Mouse (Mus musculus) adrenal gland, postnatal 4 days (tissue): ENCODE data around the gene Slc7a15. TPM values are rescaled to one million over a fixed set of nuclear protein-coding genes. Genes with fewer than 3 reads are reported as not detected.
"Not testable (repeated sequence)": the region's sequence is repeated elsewhere in the genome, so short reads cannot be mapped to it uniquely, and the experiment has no call there.

Experiments used
- DNase-seq, 2 experiments: peaks; one replicate each; pipeline ENCODE4 v3.0.0; 2021 to 2022; ENCODE audit warnings: low spot score in 2 of 2, mixed read lengths in 2 of 2
- long read RNA-seq, 2 experiments: library from polyadenylated mRNA; stranded (forward); transcript quantifications; one replicate each; pipeline ENCODE4 v2.0.0; 2021
- total RNA-seq, 2 experiments: library from RNA; stranded (reverse); gene quantifications; 2 replicates each; pipeline ENCODE4 v1.2.3; 2021

Gene Slc7a15
- not detected for total RNA-seq
- long read RNA-seq, experiment 1: 0 reads
- long read RNA-seq, experiment 2, partial matches to known transcripts: 0 of 1 reads
- long read RNA-seq, experiment 2, other reads (novel, unspliced or antisense): 1 of 1 reads

DNA sequence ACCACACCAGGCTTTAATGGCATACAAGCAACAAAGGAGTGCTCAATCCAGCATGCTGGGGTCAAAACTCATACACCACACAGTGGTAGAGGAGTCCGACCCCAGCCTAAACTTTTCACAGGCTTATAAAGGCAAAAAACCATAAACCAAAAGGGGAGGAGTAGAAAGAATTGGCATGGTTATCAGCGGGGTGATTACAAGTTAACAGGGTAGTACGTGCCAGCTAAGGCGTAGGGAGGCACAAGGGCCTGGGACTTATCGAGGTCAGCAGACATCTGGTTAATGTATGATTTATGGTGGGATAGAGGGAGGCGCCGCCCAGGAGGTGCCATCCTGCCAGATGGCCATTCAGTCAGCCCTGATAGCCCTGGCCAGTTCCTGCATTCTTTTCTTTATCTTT is at the start of gene Slc7a15:
Slc7a15 (minus strand) TSS at position 101 of the 400 bp plus-strand sequence.
- not testable (repeated sequence) for DNase-seq

DNA sequence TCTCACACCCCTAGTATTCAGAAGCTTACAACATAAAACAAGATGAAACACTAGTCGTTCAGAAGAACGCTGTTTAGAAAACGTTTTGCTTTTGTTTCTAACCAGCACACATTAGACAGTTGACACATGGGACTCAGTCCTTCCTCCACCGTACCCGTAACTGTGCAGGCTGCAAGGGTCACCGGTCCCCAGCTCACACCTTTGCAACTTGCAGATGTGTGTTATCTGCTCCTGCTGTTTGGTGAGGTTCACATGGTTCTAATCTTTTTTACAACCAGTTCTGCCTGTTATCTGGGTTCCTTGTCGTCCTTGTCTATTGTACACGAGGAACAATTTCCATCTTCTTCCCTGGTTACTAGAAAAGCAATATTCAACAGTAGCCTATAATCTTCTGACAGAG is 49.3 kb upstream of the Slc7a15 start:
- not testable (repeated sequence) for DNase-seq

DNA sequence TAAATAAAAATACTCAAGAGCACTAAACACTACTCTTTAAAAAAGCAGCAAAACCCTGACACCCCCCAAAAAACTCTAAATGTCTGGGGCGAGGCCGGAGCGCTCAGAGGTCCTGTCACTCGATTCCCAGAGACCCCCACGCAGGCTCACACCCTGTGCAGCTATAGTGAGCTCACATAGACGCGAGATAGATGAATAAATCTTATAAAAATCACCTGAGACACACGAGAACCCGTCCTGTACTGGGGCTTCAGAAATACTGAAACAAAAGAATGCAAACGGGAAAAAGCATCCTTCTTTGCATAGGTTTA is 42.5 kb upstream of the Slc7a15 start:
- no peak for DNase-seq

DNA sequence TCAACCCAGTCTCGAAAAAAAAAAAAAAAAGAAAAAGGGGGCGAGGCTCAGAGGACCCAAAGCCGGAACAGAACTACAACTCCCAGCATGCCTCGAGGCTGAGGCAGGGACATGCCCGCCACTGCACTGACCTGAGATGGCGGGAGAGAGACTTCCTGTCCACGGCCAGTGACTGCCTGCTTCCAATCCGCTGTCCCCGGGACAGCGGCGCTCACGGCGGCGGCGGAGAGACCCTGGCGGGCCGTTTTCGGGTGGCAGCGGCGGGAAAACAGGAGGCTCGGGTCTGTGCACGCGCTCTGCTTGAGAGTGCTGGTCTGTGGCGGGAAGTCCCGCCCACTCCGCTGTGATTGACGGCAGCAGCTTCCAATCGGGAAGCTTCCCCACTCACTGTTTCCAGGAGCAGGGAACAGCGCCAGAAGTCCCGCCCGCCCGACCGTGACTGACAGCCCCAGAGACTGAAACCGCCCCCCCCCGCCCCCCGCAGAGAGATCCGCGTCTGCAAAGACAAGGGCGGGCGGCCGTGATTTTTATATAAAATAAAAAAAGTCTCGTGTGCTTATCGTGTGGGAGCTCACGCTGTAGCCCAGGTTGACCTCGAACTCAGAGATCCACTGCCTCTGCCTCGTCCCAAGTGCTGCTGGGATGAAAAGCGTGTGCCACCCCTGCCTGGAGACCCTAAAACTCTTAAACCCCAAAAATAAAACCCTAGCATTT is 42.0 kb upstream of the Slc7a15 start:
- peak; percentile 94 to 95 for DNase-seq

DNA sequence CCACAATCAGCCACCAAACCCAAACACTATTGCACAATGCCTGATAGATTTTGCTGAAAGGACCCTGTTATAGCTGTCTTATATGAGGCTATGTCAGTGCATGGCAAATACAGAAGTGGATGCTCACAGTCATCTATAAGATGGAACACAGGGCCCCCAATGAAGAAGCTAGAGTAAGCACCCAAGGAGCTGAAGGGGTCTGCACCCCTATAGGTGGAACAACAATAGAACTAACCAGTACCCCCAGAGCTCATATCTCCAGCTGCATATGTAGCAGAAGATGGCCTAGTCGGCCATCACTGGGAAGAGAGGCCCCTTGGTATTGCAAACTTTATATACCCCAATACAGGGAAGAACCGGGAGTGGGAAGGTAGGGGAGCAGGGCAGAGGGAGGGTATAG is 41.3 kb upstream of the Slc7a15 start:
- DNase-seq: not testable (repeated sequence)

DNA sequence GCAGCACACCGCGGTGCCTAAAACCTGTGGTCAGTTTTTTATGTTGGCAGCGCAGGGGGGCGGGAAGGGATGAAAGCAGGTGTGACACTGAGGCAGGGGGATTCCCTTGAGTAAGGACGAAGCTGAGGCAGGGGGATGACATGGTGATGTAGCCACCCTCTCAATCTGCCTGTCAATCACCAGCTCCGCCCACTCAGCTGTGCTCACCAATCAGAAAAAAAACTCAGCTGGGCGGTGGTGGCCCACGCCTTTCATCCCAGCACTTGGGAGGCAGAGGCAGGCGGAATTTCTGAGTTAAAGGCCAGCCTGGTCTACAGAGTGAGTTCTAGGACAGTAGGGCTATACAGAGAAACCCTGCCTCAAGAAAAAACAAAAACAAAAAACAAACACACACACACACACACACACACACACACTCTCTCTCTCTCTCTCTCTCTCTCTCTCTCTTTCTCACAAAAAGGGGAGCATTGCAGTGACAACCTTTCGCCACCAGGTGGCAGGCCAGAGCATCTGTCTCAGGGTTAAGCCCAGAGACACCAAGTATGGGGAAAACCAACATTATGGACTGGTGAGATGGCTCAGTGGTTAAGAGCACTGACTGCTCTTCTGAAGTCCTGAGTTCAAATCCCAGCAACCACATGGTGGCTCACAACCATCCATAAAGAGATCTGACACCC is 39.7 kb upstream of the Slc7a15 start:
- peak; percentile 58 to 64 for DNase-seq

DNA sequence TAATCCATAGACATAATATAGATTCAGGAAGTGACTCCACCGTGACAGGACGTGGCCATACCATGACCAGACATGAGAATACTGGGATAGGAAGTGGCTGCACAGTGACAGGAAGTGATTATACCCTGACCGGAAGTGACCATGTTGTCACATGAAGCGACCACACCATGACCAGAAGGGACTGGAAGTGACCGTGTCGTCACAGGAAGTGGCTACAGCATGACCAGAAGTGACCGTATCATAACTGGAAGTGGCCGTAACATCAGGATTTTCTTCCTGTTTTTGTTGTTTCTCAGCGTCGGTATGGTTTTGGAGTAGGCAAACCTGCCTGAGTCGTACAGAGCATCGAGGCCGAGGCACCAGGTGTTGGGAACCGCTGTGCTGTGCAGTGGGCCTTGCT is 38.1 kb upstream of the Slc7a15 start:
- no peak for DNase-seq

DNA sequence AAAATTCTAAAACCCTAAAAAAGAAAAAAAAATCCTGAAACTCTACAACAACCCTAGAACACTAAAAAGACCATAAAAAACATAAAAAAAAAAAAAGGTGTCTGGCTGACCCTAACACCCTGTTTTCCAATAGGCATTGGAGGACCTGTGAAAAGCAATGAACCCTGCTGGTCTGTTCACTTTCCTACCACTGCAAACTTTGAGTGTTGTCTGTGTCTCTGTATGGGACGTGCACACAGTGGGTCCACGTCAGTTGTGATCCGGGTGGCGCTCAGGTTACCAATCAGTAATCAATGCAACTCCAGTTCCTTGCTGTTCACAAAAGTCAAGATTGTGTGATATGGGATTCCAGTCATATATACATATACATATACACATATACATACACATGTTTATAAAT is 36.7 kb upstream of the Slc7a15 start:
- no peak for DNase-seq

DNA sequence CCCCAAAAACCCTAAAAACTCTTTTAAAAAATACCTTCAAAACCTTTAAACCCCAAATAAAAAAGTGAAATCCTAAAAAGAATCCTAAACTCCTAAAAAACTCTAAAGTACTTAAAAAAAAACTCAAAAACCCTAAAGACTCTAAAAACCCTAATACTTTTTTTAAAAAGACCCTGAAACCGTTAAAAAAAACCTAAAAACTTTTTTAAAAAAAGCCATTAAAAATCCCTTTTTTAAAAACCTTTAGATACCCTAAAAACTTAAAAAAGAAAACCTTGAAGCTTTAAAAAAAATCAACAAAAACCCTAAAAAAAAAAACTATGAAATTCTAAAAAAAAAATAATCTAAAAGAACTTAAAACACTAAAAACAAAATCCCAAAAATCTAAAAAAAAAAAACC is 35.4 kb upstream of the Slc7a15 start:
- DNase-seq: no peak

DNA sequence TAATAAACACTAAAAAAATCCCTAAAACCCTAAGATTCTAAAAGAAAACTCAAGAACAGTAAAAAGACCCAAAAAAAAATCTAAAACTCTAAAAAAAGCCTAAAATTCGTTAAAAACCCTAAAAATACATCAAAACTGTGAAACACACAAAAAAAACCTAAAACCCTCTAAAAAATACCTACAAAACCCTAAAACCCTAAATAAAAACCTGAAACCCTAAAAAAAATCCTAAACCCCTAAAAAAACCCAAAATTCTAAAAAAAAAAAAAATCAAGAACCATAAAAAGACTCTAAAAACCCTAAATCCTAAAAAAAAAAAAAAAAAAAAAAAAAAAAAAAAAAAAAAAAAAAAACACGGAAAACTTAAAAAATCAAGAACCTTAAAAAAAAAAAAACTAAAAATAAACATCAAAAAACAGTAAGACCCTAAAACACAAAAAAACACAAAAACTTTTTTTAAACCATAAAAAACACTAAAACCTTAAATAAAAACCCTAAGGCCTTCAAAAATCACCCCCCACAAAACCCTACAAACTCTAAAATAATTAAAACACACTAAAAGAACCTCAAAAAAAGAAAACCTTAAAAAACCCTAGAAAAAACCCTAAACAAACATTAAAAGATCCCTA is 34.0 kb upstream of the Slc7a15 start:
- no peak for DNase-seq

DNA sequence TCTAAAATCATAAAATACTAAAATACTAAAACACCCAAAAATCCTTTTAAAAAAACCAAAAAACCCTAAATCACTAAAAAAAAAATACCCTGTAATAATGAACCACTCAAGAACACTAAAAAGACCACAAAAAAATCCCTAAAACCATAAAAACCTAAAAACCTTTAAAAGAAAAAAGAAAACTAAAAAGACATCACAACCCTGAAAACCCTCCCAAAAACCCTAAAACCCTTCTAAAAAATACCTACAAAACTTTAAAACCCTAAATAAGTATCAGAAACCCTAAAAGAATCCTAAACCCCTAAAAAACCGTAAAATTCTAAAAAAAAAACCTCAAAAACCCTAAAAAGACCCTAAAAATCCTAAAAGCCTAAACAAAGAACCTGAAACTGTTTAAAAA is 32.8 kb upstream of the Slc7a15 start:
- DNase-seq: no peak

DNA sequence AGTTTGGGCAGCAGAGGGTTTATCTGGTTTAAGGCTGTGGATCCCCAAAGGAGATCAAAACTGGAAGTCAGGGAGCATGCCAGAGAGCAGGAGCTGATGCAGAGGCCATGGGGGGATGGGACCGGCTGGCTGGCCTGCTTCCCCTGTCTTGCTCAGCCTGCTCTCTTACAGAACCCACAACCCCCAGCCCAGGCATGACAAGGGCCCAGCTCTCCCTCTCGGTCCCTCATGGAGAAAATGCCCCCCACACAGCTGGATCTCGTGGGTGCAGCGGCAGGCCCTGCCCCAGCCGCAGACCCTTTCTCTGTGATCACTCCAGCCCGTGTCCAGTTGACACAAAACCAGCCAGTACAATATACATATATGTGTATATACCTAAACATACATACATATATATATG is 30.7 kb upstream of the Slc7a15 start:
- no peak for DNase-seq

DNA sequence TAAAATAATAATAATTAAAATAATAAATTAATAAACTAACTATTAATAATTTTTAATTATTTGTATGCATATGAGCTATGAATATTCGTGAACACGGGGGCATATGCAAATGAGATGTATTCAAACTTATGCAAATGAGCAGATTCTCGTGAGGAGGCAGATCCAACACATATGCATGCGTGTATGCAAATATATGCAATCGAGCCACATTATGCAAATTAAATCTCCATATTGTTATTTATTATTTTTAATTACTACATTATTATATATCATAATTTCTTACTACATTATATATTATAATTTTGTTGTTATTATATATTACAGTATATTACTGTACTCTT is 21.8 kb upstream of the Slc7a15 start:
- DNase-seq: no peak

DNA sequence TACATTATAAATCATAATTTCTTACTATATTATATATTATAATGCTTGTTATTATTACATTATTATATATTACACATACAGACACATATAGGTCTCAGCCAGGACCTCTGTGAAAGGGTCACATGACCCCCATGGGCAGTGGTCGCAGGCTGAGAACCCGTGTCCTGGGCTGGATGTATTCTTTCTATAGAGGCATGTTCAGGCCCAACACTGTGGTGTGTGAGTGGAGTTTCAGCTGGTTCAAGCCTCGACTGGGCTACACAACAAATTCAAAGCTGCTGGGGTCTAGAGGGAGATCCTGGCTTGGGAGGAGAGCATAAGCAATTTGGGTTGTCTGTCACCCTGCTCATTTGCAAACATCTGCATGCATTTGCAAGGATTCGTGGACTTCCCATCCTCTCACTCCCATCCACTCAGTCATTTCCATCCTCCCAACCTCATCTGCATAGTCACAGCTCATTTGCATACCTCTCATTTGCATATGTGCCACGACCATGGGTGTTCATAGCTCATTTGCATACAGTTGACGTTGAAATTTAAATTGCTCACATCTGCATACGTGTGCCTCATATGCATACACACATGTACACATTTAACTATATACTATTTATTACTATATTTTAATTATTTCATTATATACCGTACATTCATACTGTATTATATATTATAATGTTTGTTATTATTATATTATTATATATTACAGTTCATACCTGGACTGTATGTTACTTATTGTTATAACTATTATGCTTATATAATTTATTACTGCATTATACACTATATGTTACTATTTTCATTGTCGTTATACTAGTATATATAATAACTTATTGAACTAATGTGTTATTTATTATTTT is 21.2 kb upstream of the Slc7a15 start:
- DNase-seq: no peak

DNA sequence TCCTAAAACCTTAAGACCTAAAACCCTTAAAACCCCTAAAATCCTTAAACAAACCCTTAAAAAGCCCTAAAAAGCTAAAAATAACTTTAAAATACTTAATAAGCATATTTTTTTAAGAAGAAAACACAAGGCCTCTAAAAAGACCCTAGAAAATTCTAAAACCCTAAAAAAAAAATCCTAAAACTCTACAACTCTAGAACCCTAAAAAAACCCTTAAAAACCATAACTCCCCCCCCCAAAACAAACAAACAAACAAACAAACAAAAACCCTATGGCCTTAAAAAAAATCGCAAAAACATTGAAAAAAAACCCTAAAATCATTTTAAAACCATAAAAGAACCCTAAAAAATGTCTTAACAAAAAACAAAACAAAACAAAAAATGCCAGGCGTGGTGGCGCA is 19.4 kb upstream of the Slc7a15 start:
- DNase-seq: no peak

DNA sequence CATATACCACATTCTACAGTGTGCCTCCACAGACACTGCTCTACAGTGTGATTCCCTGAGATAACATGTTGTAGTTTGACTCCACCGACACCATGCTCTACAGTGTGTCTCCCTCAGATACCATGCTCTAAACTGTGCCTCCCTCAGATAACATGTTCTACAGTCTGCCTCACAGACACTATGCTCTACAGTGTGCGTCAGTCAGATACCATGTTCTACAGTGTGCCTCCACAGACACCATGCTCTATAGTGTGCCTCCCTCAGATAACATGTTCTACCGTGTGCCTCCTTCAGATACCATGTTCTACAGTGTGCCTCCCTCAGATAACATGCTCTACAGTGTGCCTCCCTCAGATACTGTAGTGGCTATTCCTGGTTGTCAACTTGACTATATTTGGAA is 10.2 kb upstream of the Slc7a15 start:
- no peak for DNase-seq

DNA sequence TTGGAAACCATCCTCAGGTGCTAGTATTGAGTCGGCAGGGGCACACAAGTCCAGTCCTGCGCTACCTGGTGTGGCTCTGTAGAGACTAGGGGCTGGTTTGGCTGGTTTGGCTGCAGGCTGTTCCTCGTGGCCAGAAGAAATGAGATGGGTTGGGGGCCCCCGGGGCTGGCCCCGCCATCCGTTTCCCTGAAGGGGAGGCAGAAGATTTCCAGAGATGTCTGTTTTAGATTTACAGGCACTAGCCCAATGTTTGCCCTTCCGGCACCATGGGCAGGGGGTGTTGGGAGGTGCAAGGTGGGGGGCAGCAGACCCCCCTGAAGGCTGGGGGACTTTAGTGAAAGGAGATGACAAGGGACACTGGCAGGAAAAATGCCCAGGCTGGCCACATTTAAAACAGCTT is 3.3 kb downstream of the Slc7a15 start:
- DNase-seq: no peak

DNA sequence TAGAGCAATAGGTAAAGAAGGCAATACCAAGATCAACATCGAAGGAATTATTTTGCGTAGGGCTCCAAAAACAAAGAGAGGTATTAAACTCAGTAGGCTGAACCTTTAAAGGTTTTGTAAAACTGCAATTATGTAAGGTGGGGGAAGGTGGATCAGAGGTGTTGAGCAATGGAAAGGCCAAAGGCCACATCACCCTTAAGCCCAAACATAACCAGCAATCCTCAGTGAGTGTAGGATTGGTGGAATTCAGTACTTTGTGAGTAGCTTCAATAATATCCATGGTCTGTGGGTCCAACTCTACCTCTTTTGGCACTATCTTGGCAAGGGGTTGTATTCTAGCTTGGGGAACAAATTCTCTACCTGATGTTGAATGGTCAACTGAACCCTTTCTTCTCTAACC is 7.5 kb downstream of the Slc7a15 start:
- DNase-seq: not testable (repeated sequence)

DNA sequence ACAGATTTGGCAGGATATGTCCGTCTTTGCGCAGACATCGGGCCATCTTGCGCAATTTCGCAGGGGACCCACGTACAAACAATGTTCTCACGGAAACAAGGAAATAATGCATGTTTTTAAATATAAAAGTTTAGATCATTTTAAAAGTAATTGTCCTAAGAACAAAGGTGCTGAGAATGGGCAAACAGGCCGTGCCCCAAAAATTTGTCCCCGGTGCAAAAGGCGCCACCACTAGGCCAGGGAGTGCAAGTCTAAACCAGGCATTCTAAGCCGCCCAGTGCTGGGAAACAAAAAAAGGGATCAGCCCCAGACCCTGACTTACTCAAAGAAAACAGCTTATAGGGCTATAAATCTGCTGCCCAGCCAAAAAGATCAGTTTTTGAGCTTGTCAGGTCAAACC is 25.5 kb downstream of the Slc7a15 start:
- DNase-seq: no peak

DNA sequence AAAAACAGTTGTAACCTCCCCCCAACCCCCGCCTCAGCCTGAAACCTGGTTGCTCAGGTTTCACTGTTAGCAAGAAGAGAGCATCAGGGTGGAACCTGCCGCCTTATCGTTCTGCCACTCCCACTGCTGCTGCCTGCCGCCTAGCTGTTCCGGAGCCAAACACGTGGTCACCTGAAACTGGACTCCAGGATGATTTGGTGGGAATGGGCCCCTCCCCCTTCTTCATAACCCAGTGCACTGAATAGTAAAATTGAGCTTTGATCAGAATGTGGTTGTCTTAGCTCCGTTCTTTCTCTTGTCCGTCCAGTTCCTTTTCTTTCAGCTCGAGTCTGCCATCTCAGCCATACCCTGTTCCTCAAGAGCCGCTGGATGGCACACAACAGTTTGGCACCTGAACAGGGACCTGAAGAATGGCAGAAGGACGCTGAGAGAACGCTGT is 26.9 kb downstream of the Slc7a15 start:
- not testable (repeated sequence) for DNase-seq

DNA sequence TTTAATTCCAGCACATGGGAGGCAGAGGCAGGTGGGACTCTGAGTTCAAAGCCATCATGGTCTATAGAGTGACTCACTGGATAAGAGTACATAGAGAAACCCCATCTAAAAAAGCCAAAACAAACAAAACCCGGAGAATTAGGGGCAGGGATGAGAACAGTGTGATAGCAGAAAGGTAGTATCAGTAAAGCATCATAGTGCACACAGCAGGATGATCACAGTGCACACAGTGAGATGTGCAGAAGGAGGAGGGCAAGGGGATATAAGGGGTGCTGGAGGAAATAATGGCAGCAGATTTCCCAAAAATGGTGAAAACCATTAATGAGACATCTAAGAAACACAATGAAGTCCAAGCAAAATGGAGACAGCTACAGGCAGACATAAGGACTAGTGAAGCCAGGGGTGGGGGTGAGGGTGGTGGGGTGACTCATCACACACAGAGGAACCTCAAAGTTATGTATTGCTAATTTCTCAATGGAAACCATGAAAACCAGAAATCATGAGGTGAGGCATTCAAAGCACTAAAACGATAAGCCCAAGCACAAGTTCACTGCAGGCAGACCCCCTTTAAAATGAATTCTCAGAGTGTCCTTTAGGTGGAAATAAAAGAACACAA is 27.5 kb downstream of the Slc7a15 start:
- not testable (repeated sequence) for DNase-seq
